In genomic region chr5:28106966-28107365, GRCm38 (mm10) we compare ENCODE assay signal across 21 mouse cellular contexts. TPM values are rescaled to one million over a fixed set of nuclear protein-coding genes. Genes with fewer than 3 reads are reported as not detected.
A peak's percentile ranks its signal among the peaks of the same experiment; 100 is the strongest.
DNase-seq lines count a peak whose midpoint lies in the region; ATAC-seq lines count a peak whose summit lies in the region.
"Had no signal": no experiment of that assay in that cellular context is flagged by ENCODE, and none has a peak within 500 bp of the region (broad histone marks: within the 10 kb centered on the region; RNA-seq: fewer than 3 reads in every experiment).

No protein-coding gene starts in this region.

- 0 out of 2 replicates have a peak, but pooled peaks have one; percentile 49 for ATAC-seq in cerebellum, adult (ENCODE audit: insufficient number of reproducible peaks, low FRiP score, low TSS enrichment)
- ATAC-seq: activated CD4-positive, CD25-positive, alpha-beta regulatory T cell, adult 4 months; CD4-positive, CD25-positive, alpha-beta regulatory T cell, adult 4 months; forebrain, embryonic 13.5 days; forebrain, embryonic 15.5 days; forebrain, postnatal 0 days; Patski had no signal

- DNase-seq in cerebellum, adult 9-10 months = no peak
- peak; percentile 53 for DNase-seq in cerebellum, adult 9-11 months
- no peak for DNase-seq in cerebellum, adult 8-10 months
- peak; percentile 39 for DNase-seq in heart, adult 11 months
- DNase-seq in heart, postnatal 4 days = no peak
- peak; percentile 62 for DNase-seq in brain, adult 2 months (ENCODE audit: low read depth, low spot score)
- DNase-seq: adrenal gland, adult 8-10 months; adrenal gland, postnatal 14 days; adrenal gland, postnatal 36 days; B cell, adult 2 months; embryo, embryonic 11 days; forebrain, postnatal 0 days had no signal

RNA-seq across cellular contexts. Expression of gene Insig1, which starts 35.8 kb away (rescaled TPM):
- 10 to 100 TPM; 53.3 to 54.0 TPM for total RNA-seq in heart, postnatal 4 days (2021)

RNA-seq across cellular contexts. Expression of gene En2, which starts 58.5 kb away (rescaled TPM):
- total RNA-seq in heart, postnatal 4 days (2021) = not detected
- total RNA-seq: CH12.LX; common myeloid progenitor, adult 5-6 weeks; G1E had no signal

Comparison
In these comparisons a context has a peak if more than half of its experiments do, and no peak if none do; other contexts are left out.
1. DNase-seq: peak in cerebellum, adult 9-11 months (single experiment), heart, adult 11 months (single experiment) and brain, adult 2 months (single experiment); none in cerebellum, adult 9-10 months (single experiment), cerebellum, adult 8-10 months (single experiment) and heart, postnatal 4 days (single experiment).